Mouse (Mus musculus): ENCODE results near the gene Mfsd14a. TPM values are rescaled to one million over a fixed set of nuclear protein-coding genes. Genes with fewer than 3 reads are reported as not detected.

Gene Mfsd14a
- polyA plus RNA-seq, 1 experiment: 20.6 TPM

DNA sequence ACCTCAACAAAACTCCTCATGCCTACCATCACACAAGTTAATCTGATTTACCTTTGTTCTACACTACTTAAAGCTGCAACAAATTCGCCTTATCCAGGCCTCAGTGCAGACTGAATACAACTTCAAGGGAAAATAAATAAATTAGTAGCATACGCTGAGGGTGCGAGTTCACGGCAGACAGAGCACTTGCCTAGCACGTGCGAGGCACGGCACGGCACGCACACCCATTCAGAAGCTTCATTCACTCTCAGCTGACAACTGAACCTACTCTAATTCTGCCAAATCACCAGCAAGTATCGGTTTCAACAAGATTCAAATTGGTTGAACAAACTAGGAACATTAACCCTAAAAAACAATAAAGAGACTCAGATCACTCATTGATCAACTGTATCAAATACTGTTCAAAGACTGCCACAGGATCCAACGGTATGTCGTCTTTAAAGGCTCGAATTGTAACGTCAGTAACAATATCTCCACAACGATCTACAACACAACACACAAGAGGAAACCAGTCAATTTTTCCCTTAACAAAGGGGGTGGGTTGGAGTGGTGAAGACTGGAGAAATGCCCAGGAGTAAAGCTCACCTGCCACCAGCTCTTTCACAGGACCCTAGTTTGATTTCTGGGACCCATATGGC lies 3.4 kb downstream of the Mfsd14a start:
- no peak for TF ChIP-seq GATA1 (IDR thresholded peaks at IDR 0.05; ENCODE audit: low read length)

DNA sequence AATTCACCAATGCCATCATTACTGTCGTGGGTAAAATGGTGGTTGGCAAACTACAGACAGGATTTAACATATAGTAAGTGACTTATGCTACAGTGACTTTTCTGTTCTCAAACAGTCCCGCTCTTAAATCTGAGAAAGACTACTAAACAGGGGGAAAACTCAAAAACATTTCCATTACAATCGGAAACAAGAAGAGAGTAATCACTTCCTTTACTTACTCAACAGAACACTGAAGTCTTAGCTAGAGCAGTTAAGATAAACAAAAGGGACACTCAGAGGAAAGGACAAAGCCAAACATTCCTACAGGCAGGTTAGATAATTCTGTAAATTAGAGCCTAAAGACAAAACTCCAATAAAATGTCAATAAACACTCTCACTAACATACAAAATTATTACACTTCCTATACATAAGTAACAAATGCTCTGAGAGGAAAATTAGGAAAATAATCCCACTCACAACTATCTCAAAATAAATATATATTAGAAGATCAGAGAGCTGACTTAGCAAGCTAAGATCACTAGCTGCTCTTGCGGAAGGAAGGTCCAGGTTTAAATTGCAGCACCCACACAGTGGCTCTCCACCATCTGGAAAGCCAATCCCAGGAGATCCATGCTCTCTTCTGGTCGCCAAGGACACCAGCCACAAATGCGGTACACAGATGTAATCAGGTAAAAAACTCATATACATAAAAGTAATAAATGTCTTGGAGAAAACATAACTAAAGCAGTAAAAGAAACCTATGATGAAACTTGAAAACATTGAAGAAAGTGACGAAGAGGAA lies 6.1 kb downstream of the Mfsd14a start:
- no peak for TF ChIP-seq GATA1 (IDR thresholded peaks at IDR 0.05; ENCODE audit: low read length)

DNA sequence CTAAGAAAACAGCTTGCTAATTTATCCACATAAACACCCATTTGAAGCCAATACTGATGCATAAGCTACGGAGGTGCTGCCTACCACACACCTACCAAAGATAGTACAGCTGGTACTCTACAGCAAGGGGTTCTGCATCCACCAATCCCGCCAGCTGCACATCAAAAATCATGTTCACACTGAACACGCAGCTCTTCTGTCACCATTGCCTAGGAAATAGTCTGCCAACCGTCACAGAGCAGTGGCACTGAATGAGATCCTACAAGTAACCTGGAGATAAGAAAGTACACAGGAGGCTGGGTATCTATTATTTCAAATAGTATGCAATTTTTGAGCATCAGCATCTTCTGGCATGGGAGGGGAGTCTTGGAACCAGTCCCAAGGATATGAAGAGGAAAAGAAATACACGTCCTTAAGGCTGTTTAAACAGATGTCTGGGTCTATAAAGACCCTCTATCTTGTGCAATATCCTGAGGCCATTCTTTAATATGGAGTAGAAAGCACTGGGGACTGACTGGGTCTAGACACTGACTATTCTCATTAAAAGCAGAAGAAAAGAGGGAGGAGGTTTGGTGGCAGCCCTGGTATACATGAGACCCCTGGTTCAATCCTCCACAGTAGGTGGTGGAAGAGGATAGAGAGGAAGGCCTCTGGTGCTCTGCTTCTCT lies 9.1 kb downstream of the Mfsd14a start:
- no peak for TF ChIP-seq GATA1 (IDR thresholded peaks at IDR 0.05; ENCODE audit: low read length)

DNA sequence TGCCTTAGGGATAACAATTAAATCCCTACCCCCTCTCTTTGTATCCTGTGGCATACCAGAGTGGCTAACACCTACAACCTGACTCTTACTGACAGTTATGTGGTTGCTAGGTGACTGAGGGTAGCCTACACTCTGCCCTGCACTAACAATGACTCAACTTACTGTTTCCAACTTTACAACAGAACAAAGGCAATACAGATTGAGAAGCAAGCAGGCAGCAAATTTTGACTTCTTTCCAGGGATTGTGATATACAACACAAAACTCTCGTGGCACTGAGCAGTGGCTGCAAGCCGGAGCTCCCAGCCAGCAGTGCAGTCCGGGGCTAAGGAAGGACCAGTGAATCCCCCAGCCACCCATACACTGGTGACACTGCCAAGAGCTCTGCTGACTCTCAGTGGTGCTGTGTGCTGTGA lies 10.4 kb downstream of the Mfsd14a start:
- no peak for TF ChIP-seq GATA1 (IDR thresholded peaks at IDR 0.05; ENCODE audit: low read length)

DNA sequence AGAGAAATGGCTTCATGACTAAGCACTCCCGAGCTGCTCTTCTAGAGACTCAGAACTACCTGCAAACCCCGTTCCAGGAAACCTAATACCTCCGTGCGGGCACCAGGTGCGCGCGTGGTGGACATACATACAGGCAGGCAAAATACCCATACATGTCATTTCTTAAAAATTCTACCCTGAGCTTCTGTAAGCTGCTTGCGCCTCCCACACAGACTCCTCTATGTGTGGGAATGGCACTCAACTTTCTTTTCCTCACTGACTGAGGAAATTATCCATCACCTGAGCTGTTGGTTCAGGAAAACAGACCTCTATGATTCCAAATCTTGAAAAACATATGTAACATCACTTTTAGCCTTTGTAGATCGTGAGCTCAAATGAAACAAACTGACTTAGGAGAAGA lies 11.8 kb downstream of the Mfsd14a start:
- TF ChIP-seq GATA1 (IDR thresholded peaks at IDR 0.05; ENCODE audit: low read length): no peak

DNA sequence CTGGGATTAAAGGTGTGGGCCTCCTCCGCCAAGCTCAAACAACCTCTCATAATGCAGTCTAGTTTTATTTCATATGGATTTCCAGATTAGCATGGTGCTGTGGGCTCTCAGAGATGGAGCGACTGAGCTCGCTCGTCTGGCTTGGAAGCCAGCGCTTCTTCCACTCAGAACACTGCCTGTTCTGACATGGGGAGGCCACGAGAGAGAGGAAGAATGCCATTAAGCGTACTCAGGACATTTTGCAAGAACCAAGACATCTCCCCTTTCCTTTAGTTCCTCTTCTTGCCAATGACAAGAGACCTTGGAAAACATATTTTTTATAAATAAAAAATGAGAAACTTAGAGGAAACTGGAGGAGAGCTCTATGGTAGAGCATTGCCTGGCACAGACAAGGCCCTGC lies 13.7 kb downstream of the Mfsd14a start:
- no peak for TF ChIP-seq GATA1 (IDR thresholded peaks at IDR 0.05; ENCODE audit: low read length)

DNA sequence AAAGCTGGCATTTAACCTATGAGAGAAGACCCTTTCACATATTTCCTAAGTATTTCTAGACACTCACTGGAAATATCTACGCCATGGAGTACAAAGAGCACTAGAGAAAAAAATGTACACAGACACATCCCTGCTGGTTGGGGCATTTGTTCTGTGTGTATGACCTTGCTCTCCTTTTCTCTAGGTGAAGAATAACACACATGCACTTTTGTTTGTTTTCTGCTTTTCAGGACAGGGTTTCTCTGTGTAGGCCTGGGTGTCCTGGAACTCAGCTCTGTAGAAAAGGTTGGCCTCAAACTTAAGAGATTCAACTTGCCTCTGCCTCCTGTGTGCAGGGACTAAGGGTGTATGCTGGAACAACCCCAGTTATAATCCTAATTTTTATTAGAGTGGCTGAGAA lies 16.1 kb downstream of the Mfsd14a start:
- no peak for TF ChIP-seq GATA1 (IDR thresholded peaks at IDR 0.05; ENCODE audit: low read length)

DNA sequence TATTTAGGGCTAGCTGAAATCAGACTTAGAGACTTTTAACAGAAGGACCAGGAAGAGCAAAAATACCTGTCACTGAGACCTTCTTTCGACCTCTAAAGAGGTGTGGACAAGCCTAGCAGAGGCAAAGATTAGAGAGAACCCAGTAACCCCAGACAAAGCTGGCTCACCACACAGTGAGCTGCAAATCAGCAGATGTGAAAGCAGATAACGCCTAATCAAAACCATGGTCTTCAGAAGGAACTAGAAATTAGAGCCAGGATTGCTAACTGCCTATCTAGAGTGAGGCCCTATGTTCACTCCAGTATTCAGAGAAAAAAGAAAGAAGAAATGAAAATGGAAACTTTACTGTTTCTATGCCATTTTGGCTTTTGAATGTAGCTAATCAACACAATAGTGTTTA lies 20.1 kb downstream of the Mfsd14a start:
- no peak for TF ChIP-seq GATA1 (IDR thresholded peaks at IDR 0.05; ENCODE audit: low read length)

DNA sequence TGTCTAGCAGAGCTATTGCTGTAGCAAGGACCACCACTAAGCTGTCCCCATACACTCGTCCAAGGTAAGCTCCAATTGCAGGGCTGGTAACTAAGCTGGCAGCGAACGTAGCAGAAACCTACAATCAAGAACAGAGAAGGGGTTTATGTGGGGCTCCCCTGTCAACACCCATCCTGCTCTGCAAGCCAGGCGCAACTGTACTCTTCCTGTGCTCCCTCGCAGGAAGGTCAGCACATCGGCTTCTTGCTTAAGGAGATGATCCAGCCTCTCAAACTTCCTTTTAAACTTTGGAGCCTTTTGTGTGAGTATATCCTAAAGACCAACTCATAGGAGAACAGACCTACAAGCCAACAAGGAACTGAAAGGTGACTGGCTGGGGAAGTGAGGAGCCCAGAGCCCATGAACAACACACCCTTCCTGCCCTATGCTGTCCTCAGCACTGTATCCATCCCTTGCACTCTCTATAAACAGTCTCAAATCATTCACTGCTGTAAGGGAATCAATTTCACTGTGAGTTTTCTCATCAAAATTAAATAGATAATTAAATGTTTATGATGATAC lies 20.6 kb downstream of the Mfsd14a start:
- no peak for TF ChIP-seq GATA1 (IDR thresholded peaks at IDR 0.05; ENCODE audit: low read length)

DNA sequence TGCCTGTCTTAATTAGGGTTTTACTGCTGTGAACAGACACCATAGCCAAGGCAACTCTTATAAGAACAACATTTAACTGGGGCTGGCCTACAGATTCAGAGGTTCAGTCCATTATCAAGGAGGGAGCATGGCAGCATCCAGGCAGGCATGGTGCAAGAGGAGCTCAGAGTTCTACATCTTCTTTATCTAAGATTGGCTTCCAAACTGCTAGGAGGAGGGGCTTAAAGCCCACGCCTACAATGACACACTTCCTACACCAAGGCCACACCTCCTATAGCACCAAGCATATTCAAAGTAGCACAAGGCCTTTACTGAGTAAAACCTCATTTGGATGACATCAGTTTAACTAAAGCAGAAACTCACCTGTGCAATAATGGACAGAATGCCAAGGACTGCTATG lies 22.5 kb downstream of the Mfsd14a start:
- no peak for TF ChIP-seq GATA1 (IDR thresholded peaks at IDR 0.05; ENCODE audit: low read length)

DNA sequence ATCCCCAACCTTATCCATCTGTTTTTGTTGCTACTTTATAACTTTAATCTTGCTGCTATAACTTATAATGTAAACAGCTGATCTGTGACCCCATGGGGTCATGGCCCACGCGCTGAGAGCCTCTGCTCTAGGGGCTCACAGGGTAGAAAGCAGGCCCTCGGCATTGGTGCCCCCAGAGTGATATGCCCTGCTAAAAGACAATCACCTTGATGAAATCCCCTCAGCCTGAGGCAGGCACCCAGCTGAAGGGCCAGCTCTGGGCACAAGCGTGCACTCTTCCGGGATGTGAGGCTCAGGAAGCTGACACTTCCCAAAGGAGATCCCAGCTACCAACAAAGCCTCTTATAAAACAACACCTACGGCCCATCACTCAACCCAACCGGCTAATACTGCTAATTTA lies 23.9 kb downstream of the Mfsd14a start:
- TF ChIP-seq GATA1 (IDR thresholded peaks at IDR 0.05; ENCODE audit: low read length): no peak

DNA sequence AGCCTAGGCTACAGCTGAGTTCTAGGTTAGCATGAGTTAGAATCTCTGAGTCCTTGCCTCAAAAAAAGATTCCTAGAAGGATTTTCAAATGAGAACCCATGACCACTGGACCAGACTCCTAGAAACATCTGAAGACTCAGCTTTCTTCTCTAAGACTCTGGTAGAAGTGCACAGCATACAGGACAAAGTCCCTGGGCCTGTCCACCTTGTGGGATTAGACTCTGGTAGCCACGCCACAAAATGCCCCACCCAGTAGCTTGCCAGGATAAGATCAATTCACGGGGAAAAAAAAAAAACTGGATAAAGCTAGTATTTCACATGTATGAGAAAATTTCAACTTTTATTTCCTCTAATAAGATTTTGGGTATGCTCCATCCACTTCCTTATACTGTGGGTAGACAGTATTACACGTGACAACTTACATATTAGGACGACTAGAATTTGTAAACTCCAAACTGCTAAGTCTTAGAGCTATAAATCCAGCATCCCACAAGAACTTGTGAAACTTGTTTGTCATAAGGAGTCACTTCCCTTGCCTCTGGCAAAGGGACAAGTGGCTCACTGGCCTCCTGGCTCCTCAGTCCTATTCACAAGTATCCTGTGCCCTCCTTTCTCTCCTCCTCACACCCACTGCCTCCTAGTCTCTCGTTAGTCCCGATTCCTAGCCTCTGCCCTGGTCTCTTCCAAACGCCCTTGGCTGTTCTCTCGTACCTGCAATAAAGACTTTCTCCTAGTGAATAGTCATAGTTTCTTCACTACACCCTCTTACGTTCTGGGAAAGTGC lies 24.6 kb downstream of the Mfsd14a start:
- TF ChIP-seq GATA1 (IDR thresholded peaks at IDR 0.05; ENCODE audit: low read length): no peak

DNA sequence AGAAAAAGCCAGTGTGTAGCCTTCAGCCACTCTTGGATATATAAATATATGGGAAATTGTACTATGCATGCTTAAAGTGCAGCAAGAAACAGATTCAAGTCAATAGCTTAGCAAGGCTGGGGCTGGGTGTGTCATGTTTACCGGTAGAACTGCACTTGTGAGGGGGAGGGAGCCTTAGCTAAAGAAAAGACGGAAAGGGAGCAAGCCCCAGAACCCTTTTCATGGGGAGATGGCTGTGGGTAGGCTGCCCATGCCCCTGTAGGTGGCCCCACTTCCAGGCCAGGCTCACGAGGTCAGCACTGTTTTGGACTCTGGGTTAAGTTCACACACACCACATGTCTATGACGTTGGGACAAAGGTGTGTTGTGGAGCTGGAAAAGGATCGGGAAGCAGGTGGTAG lies 26.7 kb downstream of the Mfsd14a start:
- no peak for TF ChIP-seq GATA1 (IDR thresholded peaks at IDR 0.05; ENCODE audit: low read length)

DNA sequence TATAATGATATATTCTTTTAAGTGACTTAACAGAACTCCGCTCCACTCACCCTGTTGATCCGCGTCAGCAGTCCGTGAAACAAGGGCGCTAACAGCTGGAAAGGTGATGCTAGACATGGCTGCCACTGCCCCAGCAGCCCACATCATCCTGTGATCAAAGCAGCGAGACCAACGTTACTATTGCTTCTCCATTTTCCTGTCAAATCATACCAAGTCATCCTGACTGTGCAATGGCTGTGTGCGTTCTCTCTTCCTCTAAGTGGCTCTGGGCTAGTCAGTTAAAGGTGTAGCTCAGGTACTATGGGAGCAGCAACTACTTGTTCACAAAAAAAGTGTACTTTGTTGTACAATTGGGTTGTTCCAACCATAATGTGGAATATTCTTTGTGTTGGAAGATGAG lies 27.6 kb downstream of the Mfsd14a start:
- TF ChIP-seq GATA1 (IDR thresholded peaks at IDR 0.05; ENCODE audit: low read length): no peak

DNA sequence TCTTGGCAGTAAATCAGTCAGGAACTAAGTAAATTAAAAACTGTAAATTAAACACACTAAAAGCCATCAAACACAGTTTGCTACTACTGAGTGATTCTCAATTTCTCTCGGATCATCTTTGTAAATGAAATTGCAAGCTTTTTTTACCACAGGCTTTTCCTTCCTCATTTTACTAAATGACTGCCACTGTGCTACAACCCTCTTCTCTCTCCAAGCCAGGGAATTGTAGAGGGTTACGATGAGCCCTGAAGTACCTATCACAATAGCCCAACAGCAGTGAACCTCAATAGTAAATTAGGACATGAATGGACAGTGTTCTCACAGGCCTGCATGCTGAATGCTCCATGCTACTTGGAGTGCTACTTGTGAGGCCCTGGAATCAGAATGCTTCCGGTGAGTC lies 28.4 kb downstream of the Mfsd14a start:
- no peak for TF ChIP-seq GATA1 (IDR thresholded peaks at IDR 0.05; ENCODE audit: low read length)

DNA sequence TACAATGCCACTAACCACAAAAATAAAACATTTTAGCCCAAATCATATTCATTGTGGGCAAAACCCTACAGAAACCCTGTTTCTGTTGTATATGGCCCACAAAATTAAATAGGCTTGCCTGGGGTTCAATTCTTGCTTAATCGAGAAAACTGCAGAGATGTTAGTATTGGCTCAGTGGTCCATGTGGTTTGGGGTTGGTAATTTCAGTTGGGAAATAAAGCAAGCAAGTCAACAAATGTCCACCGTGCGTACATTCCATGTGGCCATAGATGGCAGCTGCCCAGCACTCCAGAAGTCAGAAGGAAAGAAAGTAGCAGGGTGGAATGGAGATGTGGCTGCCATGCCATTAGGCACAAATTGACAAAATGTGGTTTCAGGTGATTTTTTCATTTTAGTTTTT lies 29.5 kb downstream of the Mfsd14a start:
- TF ChIP-seq GATA1 (IDR thresholded peaks at IDR 0.05; ENCODE audit: low read length): no peak

Data from G1E-ER4 (cell line).